Mouse (Mus musculus) neural tube, embryonic 13.5 days (tissue): ENCODE results near the gene Gm20388. TPM values are rescaled to one million over a fixed set of nuclear protein-coding genes. Genes with fewer than 3 reads are reported as not detected.

ENCODE experiments used
- ATAC-seq: fragments of 200-750 bp; cut with Nextera tagmentation; 2 replicates; pipeline ENCODE4 v1.8.0; 2017; ENCODE audit warnings: low read depth, mild to moderate bottlenecking, moderate TSS enrichment, moderate library complexity
- H3K27ac ChIP-seq: fragments of 300-500 bp; sonication (generic); replicated peaks from 2 replicates; pipeline ENCODE4 v1.5.1; 2015; ENCODE audit warnings: moderate library complexity, mild to moderate bottlenecking, inconsistent platforms
- H3K27me3 ChIP-seq: fragments of 300-500 bp; sonication (generic); 2 replicates; pipeline ENCODE4 v1.6.1; 2015; ENCODE audit warnings: mild to moderate bottlenecking, inconsistent platforms
- H3K36me3 ChIP-seq: fragments of 300-500 bp; sonication (generic); 2 replicates; pipeline ENCODE4 v1.6.1; 2015; ENCODE audit warnings: mild to moderate bottlenecking, inconsistent platforms
- H3K4me1 ChIP-seq: fragments of 300-500 bp; sonication (generic); replicated peaks from 2 replicates; pipeline ENCODE4 v1.6.1; 2015; ENCODE audit warnings: inconsistent platforms
- H3K4me2 ChIP-seq: fragments of 300-500 bp; sonication (generic); 2 replicates; pipeline ENCODE4 v1.6.1; 2015; ENCODE audit warnings: inconsistent platforms, mild to moderate bottlenecking, moderate library complexity
- H3K4me3 ChIP-seq: fragments of 300-500 bp; sonication (generic); 2 replicates; pipeline ENCODE4 v1.5.1; 2015; ENCODE audit warnings: mild to moderate bottlenecking, inconsistent platforms
- H3K9ac ChIP-seq: fragments of 300-500 bp; sonication (generic); 2 replicates; pipeline ENCODE4 v1.6.1; 2015; ENCODE audit warnings: moderate library complexity, mild to moderate bottlenecking, inconsistent platforms
- H3K9me3 ChIP-seq: fragments of 300-500 bp; sonication (generic); 2 replicates; pipeline ENCODE4 v1.6.1; 2016; ENCODE audit warnings: inconsistent platforms
- WGBS: fragments of 180-500 bp; shearing (Covaris S2); methylation state at CpG from one replicate; pipeline ENCODE4 v1.1.7; 2015; 5-methylcytosine and 5-hydroxymethylcytosine counted together
- polyA plus RNA-seq: library from polyadenylated mRNA; unstranded; fragments of >200 nt; fragmentation: Nextera tagmentation; extraction: Ambion mirVana; gene quantifications from 2 replicates; pipeline ENCODE4 v1.2.1, GENCODE M21; 2015

Gene Gm20388
- polyA plus RNA-seq, 1 experiment from 2014 or later = 0.27 TPM

- Histone ChIP-seq H3K9ac (no peak overlapping the region), H3K27me3 (no peaks in the 10 kb centered on the region; the same call in 1 of the 2 replicates), H3K9me3 (no peaks in the 10 kb centered on the region), H3K27ac (no peak overlapping the region), H3K36me3 (no peaks in the 10 kb centered on the region), H3K4me1 (peaks cover 60% of the 10 kb centered on the region), H3K4me3 (no peak overlapping the region), H3K4me2 (no peak overlapping the region)
- ATAC-seq = no peak
- 69% methylated on average over 6 of the region's 6 CpGs for WGBS
Measured at GRCm38 (mm10) chr8:122303451-122303850, 2392.8 kb downstream of the Gm20388 start.

DNA sequence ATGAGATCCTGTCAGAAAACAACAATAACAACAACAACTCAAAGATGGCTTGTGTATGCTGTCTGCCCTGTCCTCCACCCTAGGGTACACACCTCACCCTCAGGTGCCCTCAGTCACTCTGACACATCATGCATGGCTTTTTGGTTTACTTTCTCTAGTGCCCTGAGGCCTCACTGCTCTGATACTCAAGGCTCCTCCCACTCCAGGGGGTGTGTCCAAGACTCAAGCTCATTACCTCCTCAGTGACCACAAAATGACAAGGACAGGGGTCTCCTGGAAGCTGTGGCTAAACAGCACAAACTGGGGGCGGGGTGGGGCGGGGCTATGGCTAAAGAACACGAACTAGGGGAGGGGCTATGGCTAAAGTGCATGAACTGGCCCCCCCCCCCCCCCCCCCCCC lies 2393.4 kb downstream of the Gm20388 start:
- Histone ChIP-seq H3K4me1 (peaks cover 54% of the 10 kb centered on the region), H3K27me3 (no peaks in the 10 kb centered on the region; the same call in 1 of the 2 replicates), H3K4me3 (no peak overlapping the region), H3K4me2 (no peak overlapping the region), H3K9me3 (no peaks in the 10 kb centered on the region), H3K36me3 (no peaks in the 10 kb centered on the region), H3K27ac (no peak overlapping the region), H3K9ac (no peak overlapping the region)
- WGBS = 16% methylated on average over 3 of the region's 3 CpGs
- ATAC-seq = no peak

DNA sequence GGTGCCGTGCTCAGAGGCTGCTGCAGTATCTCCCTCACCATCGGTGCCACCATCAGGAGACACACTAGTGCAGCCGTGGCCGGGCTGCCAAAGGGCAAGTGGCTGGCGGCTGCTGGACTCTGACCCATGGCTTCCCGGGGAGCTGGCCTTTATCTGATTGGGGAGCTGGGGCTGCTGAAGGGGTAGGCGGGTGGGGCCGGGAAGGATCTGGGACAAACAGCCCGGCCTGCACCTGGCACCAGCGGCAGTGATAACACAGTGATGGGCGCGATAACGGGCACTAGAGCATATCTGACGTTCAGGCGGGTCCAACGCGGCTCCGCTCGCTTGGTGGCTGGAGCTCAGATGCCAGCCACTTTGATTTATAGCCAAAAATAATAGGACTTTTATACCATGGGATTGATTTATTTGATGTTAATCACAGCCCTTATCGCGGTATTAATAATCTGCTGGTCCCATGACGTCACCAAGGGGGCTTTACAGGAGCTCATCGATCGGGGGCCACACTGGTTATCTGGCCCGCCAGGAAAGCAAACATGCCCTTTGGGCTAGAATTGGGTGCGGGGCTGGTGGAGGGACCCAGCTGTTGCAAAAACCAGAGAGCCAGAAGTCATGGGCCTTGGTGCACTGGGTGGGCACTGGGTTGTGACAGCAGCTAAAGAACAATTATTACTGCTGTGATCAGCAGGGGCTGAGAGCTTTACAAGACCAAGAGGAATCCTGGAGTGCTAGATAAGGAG lies 2396.2 kb downstream of the Gm20388 start:
- peaks cover 33% of the 10 kb centered on the region for H3K4me1 ChIP-seq
- no peaks in the 10 kb centered on the region for H3K9me3 ChIP-seq
- H3K27me3 ChIP-seq = no peaks in the 10 kb centered on the region; the same call in 1 of the 2 replicates
- no peak overlapping the region for H3K4me2 ChIP-seq
- no peak overlapping the region; the same call in 1 of the 2 replicates for H3K9ac ChIP-seq
- H3K27ac ChIP-seq = peak overlapping the region; percentile 54; the same call in 1 of the 2 replicates
- no peak overlapping the region for H3K4me3 ChIP-seq
- no peaks in the 10 kb centered on the region for H3K36me3 ChIP-seq
- no peak for ATAC-seq
- 57% methylated on average over 26 of the region's 26 CpGs for WGBS

GRCm38 (mm10) chr8:122307836-122308235 lies 2397.2 kb downstream of the Gm20388 start:
- H3K27me3 ChIP-seq = no peaks in the 10 kb centered on the region; the same call in 1 of the 2 replicates
- no peaks in the 10 kb centered on the region for H3K9me3 ChIP-seq
- H3K4me3 ChIP-seq = no peak overlapping the region
- ATAC-seq = no peak
- 0 out of 2 replicates have a peak overlapping the region, but pooled peaks have one; percentile 17 for H3K9ac ChIP-seq
- no peak overlapping the region for H3K4me2 ChIP-seq
- peak overlapping the region; percentile 54 for H3K27ac ChIP-seq
- WGBS = 64% methylated on average over 8 of the region's 8 CpGs
- H3K36me3 ChIP-seq = no peaks in the 10 kb centered on the region
- peaks cover 23% of the 10 kb centered on the region for H3K4me1 ChIP-seq

DNA sequence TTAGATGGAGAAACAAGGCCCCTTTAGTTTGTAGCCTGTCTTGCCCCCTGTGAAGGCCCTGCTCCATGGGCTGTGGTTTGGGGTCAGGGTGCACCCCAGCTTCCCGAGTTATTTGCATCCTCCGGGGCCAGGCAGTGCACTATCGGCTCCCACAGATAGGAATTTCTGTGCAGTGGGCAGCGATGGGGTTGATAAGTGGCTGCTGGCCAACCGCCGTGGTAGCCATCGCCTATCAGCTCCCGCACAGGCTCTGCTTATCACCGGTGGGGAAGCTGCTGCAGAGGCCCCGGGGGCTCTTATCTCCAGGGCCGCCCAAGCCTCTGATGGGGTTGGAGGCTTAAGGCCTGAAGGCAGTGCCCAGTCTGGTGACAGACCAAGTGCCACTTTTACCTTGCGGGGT lies 2398.6 kb downstream of the Gm20388 start:
- Histone ChIP-seq H3K27ac (no peak overlapping the region), H3K9me3 (no peaks in the 10 kb centered on the region), H3K4me1 (peaks cover 21% of the 10 kb centered on the region), H3K27me3 (no peaks in the 10 kb centered on the region; the same call in 1 of the 2 replicates), H3K4me3 (no peak overlapping the region), H3K4me2 (no peak overlapping the region), H3K36me3 (no peaks in the 10 kb centered on the region), H3K9ac (no peak overlapping the region)
- ATAC-seq = no peak
- 85% methylated on average over 12 of the region's 12 CpGs for WGBS

DNA sequence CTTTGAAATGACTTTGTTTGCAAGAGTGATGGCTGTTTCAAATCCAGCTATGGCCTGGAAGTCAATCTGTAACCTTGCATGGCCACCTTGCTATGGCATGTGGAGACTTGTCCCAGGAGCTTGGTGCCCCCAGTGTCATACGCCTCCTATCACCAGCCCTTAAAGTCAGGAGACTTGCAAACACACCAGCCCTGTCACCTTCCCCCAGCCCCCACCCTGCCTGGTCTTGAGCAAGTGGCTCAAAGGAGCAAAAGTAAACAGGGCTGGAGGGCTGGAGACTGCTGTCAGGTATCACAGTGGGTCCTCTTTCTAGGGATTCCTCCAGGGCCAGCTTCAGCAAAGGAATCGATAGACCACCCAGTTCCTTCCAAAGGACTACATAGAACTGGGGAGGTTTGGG lies 2400.5 kb downstream of the Gm20388 start:
- H3K4me1 ChIP-seq = peaks cover 21% of the 10 kb centered on the region
- no peaks in the 10 kb centered on the region for H3K9me3 ChIP-seq
- no peaks in the 10 kb centered on the region for H3K36me3 ChIP-seq
- H3K4me2 ChIP-seq = no peak overlapping the region
- H3K4me3 ChIP-seq = no peak overlapping the region
- no peak overlapping the region for H3K27ac ChIP-seq
- H3K27me3 ChIP-seq = no peaks in the 10 kb centered on the region; the same call in 1 of the 2 replicates
- ATAC-seq = no peak
- WGBS = 89% methylated on average over 2 of the region's 2 CpGs
- no peak overlapping the region for H3K9ac ChIP-seq

- WGBS = 71% methylated on average over 2 of the region's 2 CpGs
- Histone ChIP-seq H3K4me1 (peaks cover 12% of the 10 kb centered on the region), H3K9ac (no peak overlapping the region), H3K36me3 (no peaks in the 10 kb centered on the region), H3K4me3 (no peak overlapping the region), H3K27me3 (no peaks in the 10 kb centered on the region), H3K4me2 (no peak overlapping the region), H3K9me3 (no peaks in the 10 kb centered on the region), H3K27ac (no peak overlapping the region)
- ATAC-seq = no peak
Measured at GRCm38 (mm10) chr8:122312553-122312952, 2401.9 kb downstream of the Gm20388 start.

DNA sequence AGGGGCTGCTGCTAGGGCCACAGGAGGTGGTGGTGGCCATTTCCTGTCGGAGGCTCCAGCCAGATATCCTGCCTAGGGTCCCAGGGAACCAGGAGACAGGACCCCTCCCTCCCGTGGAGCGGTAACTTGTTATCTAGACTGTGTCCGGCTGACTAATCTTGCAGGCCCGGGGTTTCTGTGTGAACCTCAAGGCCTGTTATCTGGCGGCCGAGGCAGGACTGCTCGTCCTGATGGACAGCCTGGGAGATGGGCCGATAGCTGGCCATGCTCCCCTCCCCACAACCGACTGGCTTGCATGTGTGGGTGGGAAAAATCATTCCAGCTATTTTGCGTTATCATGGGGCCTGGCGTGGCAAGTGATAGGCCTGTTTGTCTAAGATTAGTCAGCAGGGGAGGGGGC lies 2402.7 kb downstream of the Gm20388 start:
- no peak overlapping the region for H3K27ac ChIP-seq
- 77% methylated on average over 12 of the region's 12 CpGs for whole genome bisulfite sequencing
- no peaks in the 10 kb centered on the region for H3K27me3 ChIP-seq
- H3K9me3 ChIP-seq = no peaks in the 10 kb centered on the region
- no peak overlapping the region for H3K9ac ChIP-seq
- H3K4me3 ChIP-seq = no peak overlapping the region
- H3K4me1 ChIP-seq = peaks cover 10% of the 10 kb centered on the region; the same call in 1 of the 2 replicates
- ATAC-seq = no peak
- H3K36me3 ChIP-seq = no peaks in the 10 kb centered on the region
- H3K4me2 ChIP-seq = no peak overlapping the region

DNA sequence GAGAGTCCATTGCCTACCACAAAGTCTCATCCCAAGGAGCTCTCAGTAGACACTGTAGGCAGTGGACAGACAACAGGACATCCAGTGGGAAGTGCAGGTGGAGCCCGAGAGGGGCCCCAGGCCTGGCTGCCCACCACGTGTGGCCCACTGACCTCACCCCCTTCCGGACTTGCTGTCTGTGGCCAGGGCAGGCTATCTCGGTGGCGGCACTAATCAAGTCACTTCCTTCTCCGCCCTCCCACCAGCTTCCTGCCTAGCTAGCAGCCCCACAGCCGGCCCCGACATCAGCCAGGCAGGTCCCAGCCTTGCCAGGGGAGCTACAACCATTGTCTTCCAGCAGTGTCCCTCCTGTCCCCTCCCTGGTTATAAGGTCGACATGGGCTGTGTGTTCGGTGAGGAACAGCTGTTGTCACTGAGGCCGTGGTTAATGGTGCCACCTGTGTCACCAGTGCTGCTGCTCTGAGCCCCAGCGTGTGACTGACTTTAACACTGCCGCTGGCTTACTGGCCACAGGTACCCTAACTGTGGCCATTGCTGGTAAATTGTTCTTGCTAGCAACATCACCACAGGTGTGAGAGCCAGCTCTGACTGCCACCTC lies 2404.4 kb downstream of the Gm20388 start:
- H3K9ac ChIP-seq = no peak overlapping the region
- WGBS = 53% methylated on average over 13 of the region's 13 CpGs
- no peaks in the 10 kb centered on the region for H3K27me3 ChIP-seq
- peaks cover 12% of the 10 kb centered on the region for H3K4me1 ChIP-seq
- no peak overlapping the region for H3K4me3 ChIP-seq
- no peaks in the 10 kb centered on the region for H3K9me3 ChIP-seq
- no peaks in the 10 kb centered on the region for H3K36me3 ChIP-seq
- no peak overlapping the region for H3K27ac ChIP-seq
- ATAC-seq = no peak
- H3K4me2 ChIP-seq = no peak overlapping the region

- Histone ChIP-seq H3K27ac (no peak overlapping the region), H3K9me3 (no peaks in the 10 kb centered on the region), H3K4me2 (no peak overlapping the region), H3K9ac (no peak overlapping the region), H3K4me1 (peaks cover 26% of the 10 kb centered on the region), H3K4me3 (no peak overlapping the region), H3K36me3 (no peaks in the 10 kb centered on the region), H3K27me3 (no peaks in the 10 kb centered on the region)
- WGBS = 56% methylated on average over 2 of the region's 2 CpGs
- no peak for ATAC-seq
Measured at GRCm38 (mm10) chr8:122316402-122316801, 2405.8 kb downstream of the Gm20388 start.

GRCm38 (mm10) chr8:122317918-122318475 lies 2407.4 kb downstream of the Gm20388 start:
- H3K4me2 ChIP-seq = no peak overlapping the region
- no peak for ATAC-seq
- no peaks in the 10 kb centered on the region for H3K36me3 ChIP-seq
- no peak overlapping the region for H3K9ac ChIP-seq
- H3K4me1 ChIP-seq = peaks cover 30% of the 10 kb centered on the region
- no peaks in the 10 kb centered on the region for H3K9me3 ChIP-seq
- H3K27ac ChIP-seq = no peak overlapping the region
- 56% methylated on average over 8 of the region's 8 CpGs for WGBS
- H3K27me3 ChIP-seq = no peaks in the 10 kb centered on the region
- H3K4me3 ChIP-seq = no peak overlapping the region

DNA sequence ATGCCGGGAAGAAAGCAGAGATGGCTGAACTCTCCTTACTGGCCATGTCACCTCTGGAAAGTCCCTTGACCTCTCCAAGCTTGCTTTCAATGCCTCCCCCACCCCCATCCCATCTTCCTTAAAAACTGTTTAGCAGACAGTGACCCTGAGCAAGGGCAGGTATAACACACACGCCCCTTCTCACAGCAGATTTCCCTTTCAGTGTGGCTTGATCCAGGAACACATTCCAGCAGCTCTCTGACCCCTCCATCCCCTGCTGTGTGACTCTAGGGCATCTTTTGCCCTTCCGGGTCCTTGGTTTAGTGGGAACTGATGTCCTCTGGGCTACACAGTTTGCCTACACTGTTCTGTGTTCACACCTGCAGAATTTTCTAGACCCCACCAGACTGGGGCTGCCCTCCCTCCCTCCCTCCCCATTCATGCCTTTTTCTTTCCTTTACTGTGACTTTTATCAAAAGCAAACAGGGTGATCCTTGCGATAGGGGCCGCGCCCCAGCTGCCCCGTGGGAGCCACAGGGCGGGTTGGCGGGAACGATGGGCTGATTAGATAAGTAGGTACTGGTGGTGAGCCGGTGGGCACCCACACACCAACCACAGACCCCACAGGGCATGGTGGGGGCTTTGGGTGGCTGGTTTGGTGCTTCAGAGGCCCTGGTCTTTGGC lies 2408.5 kb downstream of the Gm20388 start:
- H3K36me3 ChIP-seq = no peaks in the 10 kb centered on the region
- no peaks in the 10 kb centered on the region for H3K9me3 ChIP-seq
- H3K9ac ChIP-seq = no peak overlapping the region
- peaks cover 38% of the 10 kb centered on the region for H3K4me1 ChIP-seq
- no peak overlapping the region for H3K4me3 ChIP-seq
- ATAC-seq = no peak
- 76% methylated on average over 11 of the region's 11 CpGs for WGBS
- no peak overlapping the region for H3K4me2 ChIP-seq
- no peak overlapping the region for H3K27ac ChIP-seq
- H3K27me3 ChIP-seq = no peaks in the 10 kb centered on the region
